Mouse (Mus musculus): ENCODE measurements around the gene Hils1.

DNA sequence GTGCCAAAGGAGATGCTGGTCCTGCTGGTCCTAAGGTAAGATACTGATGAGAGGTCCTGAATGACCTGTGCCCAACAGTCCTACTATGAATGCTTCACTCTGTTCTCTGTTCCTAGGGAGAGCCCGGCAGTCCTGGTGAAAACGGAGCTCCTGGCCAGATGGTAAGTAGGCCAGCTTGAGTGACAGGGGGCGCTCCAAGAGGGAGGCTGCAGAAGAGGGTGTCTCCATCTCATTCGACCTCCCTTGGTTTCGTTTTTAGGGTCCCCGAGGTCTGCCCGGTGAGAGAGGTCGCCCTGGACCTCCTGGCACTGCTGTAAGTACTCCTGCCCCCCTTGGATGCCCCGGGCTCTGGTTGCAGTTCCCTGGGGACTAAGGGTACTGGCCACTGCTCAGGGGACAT is 26.3 kb upstream of the Hils1 start:
- TF ChIP-seq CTCF (IDR thresholded peaks at IDR 0.05): no peak
- no peak for TF ChIP-seq EP300 (IDR thresholded peaks at IDR 0.05; ENCODE audit: insufficient read depth, low read depth, low read length)
- TF ChIP-seq POLR2A (IDR thresholded peaks at IDR 0.05; ENCODE audit: insufficient read depth, low read depth, low read length): no peak

All from heart, adult 2 months (tissue).